Mouse (Mus musculus) liver (tissue): ENCODE measurements at regions not wholly inside any gene's neighbourhood (a gene's known extent, or its start where the extent isn't known, plus 50 kb on each side); places are given as distances from the start of the nearest gene placed in this dataset.

Experiments
- DNase-seq: peaks from one replicate; pipeline ENCODE4 v3.0.0-alpha.2; 2020; ENCODE audit warnings: mixed read lengths

DNA sequence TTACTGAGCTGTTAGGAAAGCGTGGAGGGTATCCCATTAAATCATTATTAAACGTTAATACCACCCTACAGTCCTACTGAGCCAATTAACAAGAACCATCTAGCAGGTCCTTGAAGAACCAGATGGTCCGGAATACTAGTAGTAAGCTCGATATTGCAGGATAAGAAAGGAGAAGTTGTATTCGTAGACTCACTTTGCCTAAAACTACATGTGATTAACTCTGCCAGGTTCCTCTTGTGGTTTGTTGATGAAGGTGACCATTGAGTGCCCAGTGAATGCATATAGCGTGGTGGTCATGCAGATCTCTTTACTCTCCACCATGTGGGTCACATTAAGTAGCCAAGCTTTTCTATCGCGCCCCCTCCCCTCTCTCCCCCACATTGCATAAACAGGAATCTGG is 435.0 kb downstream of the Adgrl2 start:
- DNase-seq, result no peak

DNA sequence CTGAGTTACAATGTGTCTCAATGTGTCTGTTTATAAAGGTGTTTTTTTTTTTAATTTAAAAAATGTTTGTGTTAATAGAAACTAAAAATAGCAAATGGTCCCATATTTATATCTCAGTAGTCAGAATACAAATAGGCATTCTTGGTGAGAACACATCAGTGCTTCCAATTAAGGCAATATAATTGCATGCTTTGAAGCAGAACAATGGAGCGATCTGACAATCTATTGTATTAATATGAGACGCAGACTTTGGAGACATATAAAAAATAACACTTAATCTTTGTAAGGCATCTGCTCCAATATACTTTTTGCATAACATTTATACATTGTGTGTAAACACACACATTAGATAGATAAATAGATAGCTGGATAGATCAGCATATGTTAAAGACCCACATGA is 439.6 kb downstream of the Adgrl2 start:
- DNase-seq, result no peak

DNA sequence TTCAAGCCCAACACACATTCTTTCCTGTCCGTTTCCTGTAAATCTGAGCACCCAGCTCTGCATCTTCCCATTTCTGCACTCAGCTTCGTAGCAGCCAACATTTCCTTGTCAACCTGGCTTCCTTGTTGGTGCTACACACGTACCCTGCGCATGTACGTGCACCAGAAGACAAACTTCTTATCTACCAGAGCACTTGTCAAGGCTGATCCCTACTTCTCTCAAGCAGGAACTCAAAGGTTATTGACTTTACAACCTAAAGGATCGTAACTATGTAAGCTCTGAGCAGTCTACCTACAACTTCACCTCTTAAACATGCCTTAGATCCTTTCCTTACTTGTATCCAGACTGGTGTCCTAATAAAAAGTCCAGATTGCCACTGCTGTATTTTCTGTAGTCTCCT is 445.4 kb downstream of the Adgrl2 start:
- DNase-seq, result no peak

DNA sequence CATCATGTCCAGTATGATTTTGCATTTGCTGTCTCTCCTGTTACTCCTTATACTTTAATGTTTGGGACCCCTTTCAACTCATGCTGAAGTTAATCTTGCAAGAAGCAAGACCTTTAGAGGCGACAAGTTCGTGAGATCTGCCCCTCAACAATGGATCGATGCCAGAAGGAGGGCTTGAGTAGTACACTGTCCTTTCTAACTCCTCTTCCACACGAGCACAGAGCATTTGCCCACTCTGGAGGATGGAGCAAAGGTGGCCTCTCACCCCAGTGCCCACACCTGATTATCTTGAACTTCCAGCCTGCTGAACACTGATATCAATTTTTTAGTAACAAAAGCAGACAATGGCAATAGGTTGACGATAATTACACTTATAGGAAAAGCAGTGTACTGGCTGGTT is 448.1 kb downstream of the Adgrl2 start:
- DNase-seq, result no peak

DNA sequence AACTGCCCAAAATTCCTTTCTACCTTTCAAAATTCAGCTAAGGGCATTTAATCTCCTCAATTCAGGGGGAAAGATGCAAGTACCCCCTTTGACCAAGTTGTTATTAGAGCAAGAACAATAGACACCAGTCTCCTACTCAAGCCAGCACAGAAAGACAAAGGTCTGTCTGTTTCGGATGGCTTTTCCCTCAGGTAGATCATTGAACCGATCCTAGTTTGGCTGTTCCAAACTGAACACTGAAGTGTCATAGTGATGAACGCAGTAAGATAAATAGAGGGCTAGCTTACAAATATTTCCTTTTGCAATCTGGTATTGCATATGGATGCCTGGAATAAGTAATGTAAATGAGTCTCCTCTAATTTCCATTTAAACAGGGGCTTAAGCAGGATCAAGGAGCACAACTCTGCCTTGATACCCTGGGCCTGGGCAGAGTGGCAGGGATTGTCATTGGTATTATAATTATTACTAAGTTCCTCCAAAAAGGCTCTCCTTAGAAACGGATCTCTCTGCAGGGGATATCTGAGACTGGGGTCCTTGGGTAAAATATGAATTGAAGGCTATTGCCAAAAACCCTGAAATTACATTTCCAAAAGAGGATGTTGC is 452.6 kb downstream of the Adgrl2 start:
- no peak for DNase-seq

DNA sequence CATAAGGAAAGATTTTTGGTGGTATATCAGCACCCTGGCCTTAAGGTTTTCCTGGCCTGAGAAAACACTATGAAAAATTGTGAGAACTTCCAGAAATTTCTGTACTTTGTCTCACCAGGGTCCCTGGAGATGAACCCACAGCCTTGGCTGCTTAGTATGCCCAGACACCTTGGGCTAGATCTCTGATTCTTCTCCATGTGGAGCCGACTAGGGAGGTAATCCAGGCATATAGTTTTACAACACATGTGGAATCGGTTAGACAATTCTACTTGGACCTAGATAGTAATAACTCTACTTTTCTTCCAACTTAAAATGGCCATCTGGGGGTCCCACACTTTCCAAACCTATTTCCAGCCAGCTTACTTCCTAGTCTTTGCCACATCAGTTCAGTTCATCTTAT is 460.5 kb downstream of the Adgrl2 start:
- no peak for DNase-seq

DNA sequence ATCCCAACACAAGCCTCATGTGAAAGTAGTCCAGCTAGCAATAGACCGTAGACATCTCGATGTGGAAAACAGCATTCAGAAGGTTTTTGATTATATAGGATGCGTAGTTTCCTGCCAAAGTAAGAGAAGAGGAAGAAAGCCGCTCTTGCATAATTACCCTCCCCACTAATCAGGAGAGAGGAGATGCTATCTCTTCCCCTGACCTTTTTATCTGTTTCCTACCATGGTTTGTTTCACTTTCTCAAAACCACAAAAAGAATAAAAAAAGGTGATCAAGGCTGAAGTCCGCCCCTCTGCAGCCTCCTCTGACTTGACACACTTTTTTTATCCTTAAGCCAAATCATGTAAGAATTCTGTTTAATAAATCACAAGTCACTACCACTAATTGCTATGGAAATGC is 480.0 kb downstream of the Adgrl2 start:
- DNase-seq, result no peak

DNA sequence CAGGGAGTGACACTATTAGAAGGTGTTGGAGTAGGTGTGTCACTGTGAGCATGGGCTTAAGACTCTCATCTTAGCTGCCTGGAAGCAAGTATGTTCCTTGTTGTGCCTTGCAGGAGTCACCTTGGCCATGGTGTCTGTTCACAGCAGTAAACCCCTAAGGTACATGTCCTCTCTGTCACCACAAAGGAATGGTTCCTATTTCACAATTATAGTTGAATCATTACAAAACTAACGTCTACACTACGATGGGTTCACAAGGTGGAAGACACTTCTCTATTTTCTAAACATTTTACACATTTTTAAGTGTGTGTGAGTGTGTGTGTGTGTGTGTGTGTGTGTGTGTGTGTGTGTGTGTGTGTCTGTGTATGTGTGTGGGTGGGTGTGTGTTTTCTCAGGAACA is 485.4 kb downstream of the Adgrl2 start:
- DNase-seq, result no peak

DNA sequence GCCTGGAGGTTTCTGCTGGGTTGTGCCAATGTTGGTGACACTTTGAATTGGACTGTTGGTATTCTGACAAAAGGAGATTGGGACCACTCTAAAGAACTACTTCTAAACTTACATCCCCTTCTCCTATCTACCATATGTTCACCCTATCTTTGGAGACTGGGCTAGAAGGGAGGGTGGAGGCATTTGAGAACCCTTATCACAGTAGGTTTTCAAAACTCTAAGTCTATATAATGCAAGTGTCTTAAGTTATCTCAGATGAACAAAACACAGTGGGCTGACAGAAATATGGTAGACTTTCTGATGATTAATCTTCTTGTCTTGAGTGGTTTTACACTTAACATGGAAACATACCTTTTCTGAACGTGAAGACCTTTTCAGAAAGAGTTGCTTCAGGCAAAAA is 486.9 kb downstream of the Adgrl2 start:
- no peak for DNase-seq

DNA sequence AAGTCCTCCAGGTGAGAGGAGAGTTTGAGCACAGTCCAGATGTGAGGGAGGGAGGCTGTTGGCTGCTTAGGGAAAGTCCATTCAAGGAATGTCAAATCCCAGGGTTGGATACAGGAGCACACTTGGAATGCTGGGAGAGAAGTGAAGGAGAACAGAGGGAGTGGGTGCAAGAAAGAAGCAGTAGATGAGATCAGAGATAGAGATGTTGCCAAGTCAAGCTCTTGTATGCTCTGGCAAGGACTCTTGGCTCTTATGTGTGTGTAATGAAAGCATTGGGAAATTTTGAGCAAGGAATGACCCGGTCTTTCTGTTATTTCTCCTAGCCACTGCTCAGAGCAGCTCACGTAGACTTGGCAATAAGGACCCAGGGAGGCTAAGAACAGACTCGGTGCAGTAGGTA is 488.6 kb downstream of the Adgrl2 start:
- no peak for DNase-seq

DNA sequence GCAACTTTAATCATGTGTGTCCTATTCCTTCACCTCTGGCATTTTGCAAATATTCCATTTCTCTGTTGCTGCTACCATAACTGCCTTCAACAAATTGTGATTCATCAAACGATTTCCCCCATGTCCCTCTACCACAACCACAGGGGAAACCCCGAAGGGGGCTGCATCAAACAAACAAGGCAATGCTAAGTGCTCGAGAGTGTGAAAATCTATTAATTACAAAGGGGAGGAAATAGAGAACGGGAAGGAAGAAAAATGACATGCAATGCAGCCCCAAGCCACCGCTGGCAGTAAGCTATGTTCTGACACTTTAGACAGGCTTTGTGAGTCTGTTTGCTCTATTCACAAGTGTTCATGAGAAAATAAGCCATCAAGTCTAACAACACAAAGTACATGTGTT is 493.7 kb downstream of the Adgrl2 start:
- no peak for DNase-seq

DNA sequence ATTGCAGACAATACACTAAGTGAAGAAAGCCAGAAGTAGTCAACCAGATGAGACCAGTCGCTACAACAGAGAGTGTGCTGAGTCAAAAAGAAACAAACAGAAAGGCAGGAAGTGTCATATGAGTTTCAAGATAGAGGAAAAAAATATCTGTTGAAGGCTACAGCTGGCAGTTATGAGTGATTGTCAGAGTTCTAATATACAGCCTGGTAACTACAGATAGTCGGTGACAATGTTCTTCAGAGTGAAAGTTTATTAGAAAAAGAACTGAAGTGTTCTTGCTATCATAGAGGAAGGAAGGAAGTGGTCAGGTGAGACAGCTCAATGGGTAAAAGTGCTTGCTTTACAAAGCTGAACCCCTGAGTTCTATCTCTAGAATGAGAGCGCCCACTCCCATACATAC is 499.1 kb downstream of the Adgrl2 start:
- no peak for DNase-seq

DNA sequence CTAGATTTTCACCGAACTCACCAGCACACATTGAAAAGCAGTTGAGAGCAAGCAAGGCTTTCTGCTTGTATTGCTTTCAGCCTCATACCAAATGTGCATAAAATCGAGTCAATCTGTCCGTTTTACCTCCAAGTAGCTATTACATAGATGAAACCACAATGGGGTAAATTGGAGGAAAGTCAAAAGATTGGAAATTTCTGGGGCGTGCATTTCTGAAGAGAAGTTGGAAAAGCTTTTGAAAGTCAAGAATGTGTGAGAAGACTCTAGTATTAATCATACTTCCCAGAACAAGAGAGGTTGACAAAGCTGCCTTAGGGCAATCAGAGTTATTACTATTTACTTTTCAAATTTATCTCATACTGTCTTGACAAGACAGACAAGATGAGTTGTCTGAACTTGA is 501.2 kb downstream of the Adgrl2 start:
- DNase-seq, result no peak

DNA sequence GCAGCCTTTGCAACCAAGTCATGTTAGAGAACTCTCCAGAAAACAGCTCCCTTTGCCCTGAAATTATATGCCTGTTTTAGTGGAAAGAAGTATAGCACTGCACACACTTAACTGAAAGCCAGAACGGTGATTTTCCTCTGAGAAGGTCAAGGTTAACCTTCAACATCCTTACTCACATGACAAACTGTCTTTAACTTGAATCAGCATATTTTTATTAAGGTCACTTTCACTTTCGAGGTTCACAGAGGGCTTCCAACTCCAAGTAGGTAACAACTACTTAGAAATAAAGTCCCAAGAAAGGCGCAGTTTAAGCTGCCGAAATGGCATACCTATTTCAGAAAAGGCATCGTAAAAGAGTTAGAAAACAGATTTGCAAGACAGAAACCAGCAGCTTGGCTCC is 502.4 kb downstream of the Adgrl2 start:
- no peak for DNase-seq

DNA sequence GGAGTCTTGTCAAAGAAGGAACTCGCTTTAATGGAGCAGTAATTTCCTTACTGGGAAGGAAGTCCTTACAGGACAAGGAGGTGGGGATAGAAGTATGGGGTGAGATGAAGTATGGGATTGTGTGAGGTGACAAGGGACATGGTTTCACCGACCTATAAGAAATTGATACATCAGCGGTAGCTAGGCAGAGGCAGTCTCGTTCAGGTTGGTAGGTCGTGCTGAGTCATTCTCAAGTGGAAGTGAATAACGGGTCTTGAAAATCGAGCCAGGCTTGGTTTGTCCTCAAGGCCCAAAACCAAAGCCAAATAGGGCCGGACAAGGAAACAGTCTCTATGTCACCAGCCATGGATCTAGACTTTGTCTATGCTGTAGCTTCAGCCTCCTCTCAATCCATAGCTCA is 514.5 kb downstream of the Adgrl2 start:
- no peak for DNase-seq

DNA sequence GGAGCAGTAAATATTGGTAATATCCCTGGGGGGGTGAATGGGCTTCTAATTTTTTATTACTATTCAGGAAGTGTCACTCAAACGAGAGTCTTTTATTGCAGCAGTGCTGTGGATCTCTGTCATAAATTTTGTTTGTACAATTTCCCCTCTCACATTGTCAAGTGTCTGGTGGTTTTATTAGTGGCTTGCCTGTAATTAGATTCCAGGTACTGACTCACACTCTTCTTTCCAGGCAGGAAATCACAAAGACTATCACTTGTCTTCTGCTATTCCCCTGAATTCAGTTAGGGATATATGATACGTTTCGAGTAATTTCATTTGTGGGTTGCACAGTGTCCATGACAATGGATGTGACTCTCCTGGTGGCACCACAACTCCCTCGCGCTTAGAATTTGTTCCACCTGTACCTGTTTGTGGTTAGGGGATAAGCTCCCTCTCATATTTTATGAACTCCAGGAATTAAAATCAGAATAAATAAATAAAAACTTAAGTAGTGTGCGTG is 517.4 kb downstream of the Adgrl2 start:
- DNase-seq, result no peak

DNA sequence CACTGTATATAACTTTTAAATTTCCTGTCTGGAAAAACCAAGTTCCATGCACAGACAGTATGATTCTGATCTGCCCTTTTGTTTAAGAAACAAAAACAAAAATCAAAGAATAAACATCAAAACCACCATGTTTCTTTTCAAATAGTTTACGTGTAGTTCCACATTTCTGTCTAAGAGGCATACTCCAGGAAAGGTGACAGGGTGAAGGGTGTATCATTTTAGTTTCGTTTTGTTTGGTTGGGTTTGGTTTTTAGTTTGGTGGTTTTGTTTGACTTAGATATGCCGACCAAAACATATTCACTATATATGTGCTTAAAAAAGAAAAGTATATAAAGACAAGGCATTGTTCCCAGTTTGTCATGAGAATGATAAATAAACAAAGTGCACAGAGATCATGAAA is 524.9 kb downstream of the Adgrl2 start:
- no peak for DNase-seq

DNA sequence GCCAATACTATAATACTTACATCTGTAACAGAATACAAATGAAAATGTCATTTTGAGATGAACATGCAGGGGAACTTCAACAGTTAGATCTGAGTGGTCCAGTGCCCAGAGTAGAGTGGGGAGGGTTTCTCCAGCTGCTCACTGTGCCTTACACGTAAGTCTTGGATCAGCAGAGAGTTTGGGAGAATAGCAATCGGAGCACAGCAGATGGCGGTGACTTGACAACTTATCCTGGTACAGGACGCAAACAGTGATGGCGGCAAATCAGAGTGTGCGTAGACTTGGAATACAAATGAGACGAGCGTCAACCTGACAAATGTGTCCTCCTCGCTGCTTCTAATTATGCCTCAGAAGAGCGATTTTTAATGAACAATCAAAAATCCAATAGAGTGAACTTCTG is 527.6 kb downstream of the Adgrl2 start:
- no peak for DNase-seq

DNA sequence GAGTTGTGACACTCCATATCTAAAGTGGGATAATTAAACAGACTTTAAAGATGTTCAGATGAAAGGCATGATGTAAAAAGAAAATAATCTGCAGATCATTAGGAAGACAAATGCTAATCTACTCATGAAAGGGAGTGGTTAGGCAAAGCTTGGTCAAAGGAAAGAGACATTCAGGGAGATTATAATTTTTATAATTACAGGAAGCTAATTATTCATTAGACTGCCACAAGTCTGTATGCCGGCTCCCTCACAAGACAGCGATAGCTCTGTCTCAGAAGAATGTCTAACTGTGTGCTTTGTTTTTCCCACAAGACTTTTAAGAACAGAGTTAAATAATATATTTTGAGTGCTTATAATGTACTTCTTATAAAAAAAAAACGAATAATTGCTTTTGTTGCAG is 541.5 kb downstream of the Adgrl2 start:
- no peak for DNase-seq

DNA sequence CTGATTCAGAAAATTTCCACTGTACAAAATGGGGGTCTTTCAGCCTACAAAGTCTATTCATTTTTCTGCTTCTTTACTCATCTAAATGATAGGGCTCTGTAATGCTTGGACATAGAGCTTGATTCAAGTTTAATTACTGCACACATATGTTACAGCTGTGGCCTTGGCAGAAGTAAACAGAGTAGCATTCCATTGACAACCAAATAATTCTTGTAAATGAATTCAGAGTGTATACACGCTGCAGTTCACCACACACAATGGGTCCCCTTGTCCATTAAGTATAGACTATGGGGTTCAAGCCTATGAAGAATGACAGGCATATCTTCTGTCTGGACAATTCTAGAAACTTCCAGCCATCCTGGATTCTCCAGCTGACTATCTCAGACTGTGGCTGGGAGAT is 541.9 kb downstream of the Adgrl2 start:
- DNase-seq, result no peak

DNA sequence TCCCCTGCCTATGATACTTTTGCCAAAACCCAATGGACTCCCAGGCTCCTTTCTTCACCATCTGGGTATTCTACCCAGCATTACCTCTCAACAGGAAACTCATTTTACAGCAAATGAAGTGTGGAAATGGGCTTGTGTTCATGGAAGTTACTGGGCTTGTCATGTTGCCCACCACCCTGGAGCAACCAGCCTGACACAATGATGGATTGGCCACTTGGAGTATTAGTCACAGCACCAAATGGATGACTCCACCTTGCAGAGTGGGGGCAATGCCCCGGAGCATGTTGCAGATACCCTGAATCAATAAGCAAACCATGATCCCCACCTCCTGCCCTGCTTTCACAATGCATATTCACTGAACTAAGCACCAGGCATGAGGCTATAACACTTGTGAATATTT is 543.5 kb downstream of the Adgrl2 start:
- no peak for DNase-seq

DNA sequence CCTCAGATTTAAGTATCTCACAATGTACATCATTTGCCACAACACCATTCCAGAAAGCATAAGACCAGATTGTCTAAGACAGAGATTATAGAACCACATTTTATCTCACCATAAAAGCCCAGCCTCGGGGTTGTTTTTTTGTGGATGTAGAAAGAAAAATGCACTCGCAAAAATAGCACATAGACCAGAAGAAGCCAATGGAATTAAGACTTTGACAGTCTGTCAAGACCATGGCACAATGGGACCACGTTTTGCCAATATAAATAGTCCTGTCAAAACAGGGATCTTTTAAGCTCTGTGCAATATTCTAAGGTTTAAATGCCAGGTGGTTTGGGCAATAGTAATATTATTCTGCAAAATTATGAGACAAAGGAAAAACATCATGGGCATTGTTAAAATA is 547.3 kb downstream of the Adgrl2 start:
- no peak for DNase-seq

DNA sequence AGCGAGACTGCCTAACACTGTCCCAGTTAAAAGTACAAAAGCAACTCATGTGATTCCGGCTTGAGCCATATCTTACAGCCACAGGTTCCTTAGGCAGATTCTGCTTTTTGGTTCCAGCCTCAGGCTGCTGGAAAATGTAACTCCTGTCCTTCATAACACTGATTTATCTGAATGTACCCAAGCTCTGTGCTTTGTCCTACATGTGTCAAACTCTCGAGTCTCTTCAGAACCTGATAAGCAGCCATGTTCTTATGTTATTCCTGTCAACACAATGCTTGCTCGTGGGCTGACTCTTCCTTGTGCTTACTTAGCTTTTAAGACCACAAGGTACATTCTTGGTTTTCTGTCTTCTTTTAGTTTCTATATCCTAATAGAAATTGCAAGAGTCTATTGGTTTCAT is 556.3 kb downstream of the Adgrl2 start:
- no peak for DNase-seq

DNA sequence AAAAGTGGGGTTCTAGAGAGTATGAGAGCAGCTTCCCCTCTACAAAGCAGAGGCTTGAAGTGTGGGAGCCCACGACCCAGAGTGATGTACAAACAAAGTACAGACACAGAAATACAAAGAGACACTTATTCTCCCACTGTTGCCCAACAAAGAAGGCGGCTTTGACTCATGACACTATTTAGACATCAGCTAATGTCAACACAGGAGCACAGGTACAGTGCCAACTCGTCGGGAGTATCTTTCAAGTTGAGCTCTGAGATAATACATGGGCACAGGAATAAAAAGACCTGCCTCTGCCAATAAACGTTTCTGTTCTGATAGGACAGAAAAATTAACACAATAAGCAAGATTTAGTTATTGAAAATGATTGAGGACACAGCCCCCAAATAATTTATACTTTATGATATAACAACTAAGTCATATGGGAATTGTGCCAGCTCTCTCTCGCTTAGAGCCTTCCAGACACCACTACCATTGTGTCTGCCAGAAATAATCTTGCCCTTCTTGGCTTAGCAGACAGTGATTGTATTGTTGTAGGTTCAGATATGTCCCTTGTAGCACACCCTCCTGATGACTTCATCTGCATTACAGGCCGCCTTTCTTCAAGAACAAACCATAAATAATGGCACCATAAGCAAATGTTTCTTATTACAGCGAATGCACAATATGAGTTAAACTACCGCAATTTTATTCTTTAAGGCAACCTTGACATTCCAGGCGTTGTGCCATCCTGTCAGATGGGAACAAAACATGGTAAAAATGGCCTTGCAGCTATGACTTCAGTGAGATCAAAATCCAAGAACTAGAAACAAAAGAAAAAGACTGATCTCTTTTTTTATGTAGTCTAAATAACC is 561.1 kb downstream of the Adgrl2 start:
- no peak for DNase-seq

DNA sequence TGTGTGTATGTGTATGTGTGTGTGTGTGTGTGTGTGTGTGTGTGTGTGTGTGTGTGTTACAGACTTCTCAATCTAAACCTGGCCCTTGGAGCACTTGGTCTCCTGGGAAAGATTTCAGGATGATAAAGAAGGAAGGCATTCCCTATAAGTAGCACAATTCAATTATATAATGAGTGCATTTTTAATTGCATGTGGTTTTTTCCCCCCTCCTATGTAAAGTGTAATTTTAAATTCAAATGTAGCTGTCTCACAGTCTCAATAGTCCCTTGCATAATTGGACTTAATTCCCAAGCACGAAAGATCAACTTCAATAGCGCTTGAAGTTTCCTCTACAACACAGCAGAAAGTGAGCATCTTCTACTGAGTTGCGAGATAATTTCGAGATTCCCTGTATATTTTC is 566.3 kb downstream of the Adgrl2 start:
- no peak for DNase-seq
